Mouse (Mus musculus): Measurements from ENCODE around the gene Lpcat1.

DNA sequence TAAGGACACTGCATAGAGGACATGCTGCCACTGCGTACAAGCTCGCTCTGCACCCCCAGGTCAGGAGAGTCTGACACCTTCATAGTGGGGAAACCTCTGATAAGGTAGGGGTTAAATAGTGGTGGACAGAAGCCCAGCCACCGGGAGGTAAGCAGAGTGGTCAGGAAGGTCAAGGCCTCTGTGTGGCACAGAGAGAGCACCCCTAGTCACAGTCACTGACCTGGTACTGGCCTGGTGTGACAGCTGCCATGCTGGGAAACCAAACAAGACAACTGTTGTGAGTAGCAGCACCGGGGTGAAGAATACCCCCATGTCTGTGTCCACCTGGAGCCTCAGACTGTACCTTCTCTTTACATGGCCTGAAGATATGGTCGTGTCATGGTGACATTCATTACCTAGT is 47.8 kb upstream of the Lpcat1 start:
- TF ChIP-seq CTCF (IDR thresholded peaks at IDR 0.05; ENCODE audit: borderline replicate concordance, extremely low read depth, insufficient read depth, insufficient read length) (no peak), POLR2A (IDR thresholded peaks at IDR 0.05; ENCODE audit: borderline replicate concordance, extremely low read depth, insufficient read depth, insufficient read length, poor library complexity, severe bottlenecking) (no peak)

Measured in brain, embryonic 14.5 days (tissue).